Mouse (Mus musculus) neural tube, embryonic 11.5 days (tissue): ENCODE measurements at regions not wholly inside any gene's neighbourhood (a gene's known extent, or its start where the extent isn't known, plus 50 kb on each side); places are given as distances from the start of the nearest gene placed in this dataset.
"Not testable (repeated sequence)": the region's sequence is repeated elsewhere in the genome, so short reads cannot be mapped to it uniquely, and the experiment has no call there.

Experiments used
- ATAC-seq: fragments of 200-750 bp; cut with Nextera tagmentation; 2 replicates; pipeline ENCODE4 v1.8.0; 2017; ENCODE audit warnings: moderate number of reproducible peaks, mild to moderate bottlenecking, moderate TSS enrichment, moderate library complexity; ENCODE audit not compliant: insufficient read depth, low FRiP score, low TSS enrichment
- DNase-seq: peaks from one replicate; pipeline ENCODE4 v3.0.0-alpha.2; 2015; ENCODE audit warnings: low spot score
- H3K27ac ChIP-seq: fragments of 300-500 bp; sonication (generic); 2 replicates; pipeline ENCODE4 v1.5.1; 2014; ENCODE audit warnings: low read depth, mild to moderate bottlenecking, low read length
- H3K27me3 ChIP-seq: fragments of 300-500 bp; sonication (generic); 2 replicates; pipeline ENCODE4 v1.6.1; 2014; ENCODE audit warnings: mild to moderate bottlenecking, low read length, mixed read lengths; ENCODE audit not compliant: control insufficient read depth, insufficient read depth
- H3K36me3 ChIP-seq: fragments of 300-500 bp; sonication (generic); 2 replicates; pipeline ENCODE4 v1.6.1; 2014; ENCODE audit warnings: mild to moderate bottlenecking, low read length, moderate library complexity, mixed read lengths; ENCODE audit not compliant: control insufficient read depth, insufficient read depth
- H3K4me1 ChIP-seq: fragments of 300-500 bp; sonication (generic); 2 replicates; pipeline ENCODE4 v1.6.1; 2014; ENCODE audit warnings: low read length, mixed read lengths; ENCODE audit not compliant: control insufficient read depth, insufficient read depth
- H3K4me2 ChIP-seq: fragments of 300-500 bp; sonication (generic); 2 replicates; pipeline ENCODE4 v1.6.1; 2014; ENCODE audit warnings: low read depth, mild to moderate bottlenecking, moderate library complexity
- H3K4me3 ChIP-seq: fragments of 300-500 bp; sonication (generic); 2 replicates; pipeline ENCODE4 v1.5.1; 2014; ENCODE audit warnings: low read depth, low read length
- H3K9ac ChIP-seq: fragments of 300-500 bp; sonication (generic); 2 replicates; pipeline ENCODE4 v1.6.1; 2014; ENCODE audit warnings: mild to moderate bottlenecking, low read length
- H3K9me3 ChIP-seq: fragments of 300-500 bp; sonication (generic); 2 replicates; pipeline ENCODE4 v1.6.1; 2016; ENCODE audit warnings: low read length; ENCODE audit not compliant: control insufficient read depth
- WGBS: fragments of 180-500 bp; shearing (Covaris S2); extraction: QIAGEN DNeasy Blood & Tissue Kit; methylation state at CpG from one replicate; pipeline ENCODE4 v1.1.7; 2014; 5-methylcytosine and 5-hydroxymethylcytosine counted together

DNA sequence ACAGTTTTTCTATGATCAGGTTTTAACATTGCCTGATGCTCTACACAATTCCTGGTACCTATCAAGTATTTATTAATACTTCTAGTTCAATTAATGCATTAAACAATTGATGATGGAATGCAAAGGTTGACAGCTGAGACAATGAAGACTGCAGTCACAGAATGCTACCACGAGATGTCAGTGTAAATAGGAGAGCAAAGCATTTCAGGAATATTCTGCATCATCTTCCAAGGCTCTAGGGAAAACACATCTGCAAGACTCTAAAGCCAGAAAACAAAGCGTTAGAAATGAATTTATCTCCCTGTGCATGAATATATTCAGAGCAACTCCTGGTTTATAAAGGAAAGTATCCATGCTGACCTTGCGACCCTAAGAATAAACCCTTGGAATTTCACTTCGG, 210.6 kb downstream of the Trib2 start:
- H3K36me3 ChIP-seq = no peaks in the 10 kb centered on the region
- H3K4me2 ChIP-seq = no peak overlapping the region
- H3K9ac ChIP-seq = no peak overlapping the region
- 75% methylated on average over 4 of the region's 4 CpGs for WGBS
- ATAC-seq = no peak
- no peaks in the 10 kb centered on the region for H3K27me3 ChIP-seq
- no peak overlapping the region for H3K27ac ChIP-seq
- no peaks in the 10 kb centered on the region for H3K4me1 ChIP-seq
- H3K4me3 ChIP-seq = no peak overlapping the region
- no peaks in the 10 kb centered on the region for H3K9me3 ChIP-seq
- no peak for DNase-seq

DNA sequence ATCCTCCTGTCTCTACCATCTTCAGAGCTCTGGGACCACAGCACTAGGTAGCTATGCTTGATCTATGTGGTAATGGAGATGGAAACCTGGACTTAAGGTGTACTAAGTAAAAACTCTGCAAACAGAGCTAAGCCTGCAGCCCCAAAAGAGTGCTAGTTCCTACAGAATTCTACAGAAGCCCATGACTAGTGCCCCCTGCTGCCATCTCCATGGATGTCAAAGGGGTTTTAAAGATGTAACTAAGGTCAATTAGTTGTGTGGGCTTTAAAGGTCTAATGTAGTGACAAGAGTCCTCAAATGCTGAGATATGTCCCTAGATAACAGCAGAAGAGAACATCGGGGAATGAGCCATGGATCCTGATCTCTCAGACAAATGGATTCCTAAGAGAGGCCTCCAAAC, 212.1 kb downstream of the Trib2 start:
- Histone ChIP-seq H3K36me3 (no peaks in the 10 kb centered on the region), H3K27me3 (no peaks in the 10 kb centered on the region), H3K4me2 (no peak overlapping the region), H3K9ac (no peak overlapping the region), H3K9me3 (no peaks in the 10 kb centered on the region), H3K27ac (no peak overlapping the region), H3K4me1 (no peaks in the 10 kb centered on the region), H3K4me3 (no peak overlapping the region)
- ATAC-seq (no peak), DNase-seq (no peak)
- 86% methylated on average over 1 of the region's 1 CpGs for WGBS

DNA sequence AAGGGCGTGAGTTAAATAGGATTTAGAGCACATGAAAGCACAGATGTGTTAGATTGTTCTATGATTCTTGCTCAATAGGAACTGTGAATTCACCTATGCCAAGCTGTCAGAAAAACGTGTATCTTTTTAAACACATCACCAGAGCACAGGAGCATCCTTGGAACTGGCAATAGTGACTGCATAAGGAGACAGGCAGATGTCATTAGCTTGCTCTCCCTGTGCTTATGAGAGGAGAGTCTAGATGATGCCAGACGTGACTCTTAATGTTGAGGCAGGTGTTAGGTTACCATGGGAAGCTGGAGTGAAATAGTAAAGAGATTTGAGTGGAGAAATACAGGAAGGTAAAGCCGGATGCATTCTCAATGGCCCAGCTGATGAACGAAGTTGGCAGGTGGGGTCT, 212.8 kb downstream of the Trib2 start:
- DNase-seq (no peak), ATAC-seq (no peak)
- H3K36me3 ChIP-seq = no peaks in the 10 kb centered on the region
- no peak overlapping the region for H3K27ac ChIP-seq
- H3K27me3 ChIP-seq = no peaks in the 10 kb centered on the region
- H3K4me1 ChIP-seq = no peaks in the 10 kb centered on the region
- WGBS = 68% methylated on average over 5 of the region's 5 CpGs
- H3K4me3 ChIP-seq = no peak overlapping the region
- H3K9me3 ChIP-seq = no peaks in the 10 kb centered on the region
- no peak overlapping the region for H3K9ac ChIP-seq
- no peak overlapping the region for H3K4me2 ChIP-seq

DNA sequence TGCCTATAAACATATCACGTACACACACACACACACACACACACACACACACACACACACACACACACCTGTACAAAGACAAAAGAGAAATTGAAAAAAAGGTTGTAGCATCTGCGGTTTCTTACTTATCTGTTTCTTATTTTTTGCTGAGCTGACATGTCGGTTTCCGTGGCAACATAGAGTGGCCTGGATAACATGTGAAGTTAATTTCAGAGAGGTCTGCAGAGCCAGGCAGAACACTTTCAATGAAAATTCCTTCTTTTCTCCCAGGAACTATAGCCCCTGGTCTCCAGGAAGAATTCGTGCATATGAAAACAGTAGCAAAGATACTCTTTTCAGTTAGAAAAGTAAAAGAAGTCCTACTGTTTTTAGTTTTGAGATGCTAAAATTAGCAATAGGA, 213.4 kb downstream of the Trib2 start:
- DNase-seq = peak; percentile 27
- no peaks in the 10 kb centered on the region for H3K27me3 ChIP-seq
- H3K9me3 ChIP-seq = no peaks in the 10 kb centered on the region
- H3K36me3 ChIP-seq = no peaks in the 10 kb centered on the region
- no peak overlapping the region for H3K4me2 ChIP-seq
- H3K4me1 ChIP-seq = no peaks in the 10 kb centered on the region
- H3K27ac ChIP-seq = no peak overlapping the region
- H3K4me3 ChIP-seq = no peak overlapping the region
- 70% methylated on average over 5 of the region's 5 CpGs for WGBS
- no peak overlapping the region for H3K9ac ChIP-seq
- ATAC-seq = no peak

DNA sequence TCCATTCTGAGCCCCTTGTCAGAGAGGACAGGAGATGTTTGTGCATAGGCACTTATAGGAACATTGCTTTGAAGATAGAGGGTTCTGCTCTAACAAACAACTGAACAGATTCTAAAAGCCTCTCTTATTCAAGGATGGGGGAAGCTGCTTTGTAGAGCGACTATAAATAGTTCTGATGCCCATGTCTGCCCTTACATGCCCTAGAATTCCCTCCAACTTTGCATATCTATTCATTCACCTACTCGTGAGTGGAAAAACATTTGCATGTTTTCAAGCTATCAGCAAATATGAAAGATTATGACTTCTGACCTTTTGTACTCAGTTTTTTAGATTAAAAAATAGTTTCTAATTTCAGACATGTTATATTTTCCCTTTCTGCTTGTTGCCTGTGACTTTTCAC, 222.0 kb downstream of the Trib2 start:
- Histone ChIP-seq H3K27ac (no peak overlapping the region), H3K36me3 (no peaks in the 10 kb centered on the region), H3K27me3 (no peaks in the 10 kb centered on the region), H3K4me1 (no peaks in the 10 kb centered on the region), H3K4me2 (no peak overlapping the region), H3K9me3 (no peaks in the 10 kb centered on the region), H3K9ac (no peak overlapping the region), H3K4me3 (no peak overlapping the region)
- no peak for ATAC-seq
- no peak for DNase-seq
- WGBS = 75% methylated on average over 2 of the region's 2 CpGs

DNA sequence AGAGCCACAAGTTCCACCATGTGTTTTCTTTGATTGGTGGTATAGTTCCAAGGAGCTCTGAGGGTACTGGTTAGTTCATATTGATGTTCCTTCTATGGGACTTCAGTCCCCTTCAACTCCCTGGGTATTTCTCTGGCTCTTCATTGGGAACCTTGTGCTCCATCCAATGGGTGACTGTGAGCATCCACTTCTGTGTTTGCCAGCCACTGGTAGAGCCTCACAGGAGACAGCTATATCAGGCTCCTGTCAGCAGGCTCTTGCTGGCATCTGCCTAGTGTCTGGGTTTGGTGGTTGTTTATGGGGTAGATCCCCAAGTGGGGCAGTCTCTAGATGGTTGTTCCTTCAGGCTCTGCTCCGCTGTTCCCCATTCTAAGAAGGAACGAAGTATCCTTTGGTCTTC, 228.9 kb downstream of the Trib2 start:
- 89% methylated on average over 2 of the region's 2 CpGs for WGBS
- H3K9ac ChIP-seq, H3K27ac ChIP-seq, H3K4me1 ChIP-seq, H3K4me2 ChIP-seq, DNase-seq, H3K9me3 ChIP-seq, H3K4me3 ChIP-seq, ATAC-seq, H3K36me3 ChIP-seq, H3K27me3 ChIP-seq: not testable (repeated sequence)

DNA sequence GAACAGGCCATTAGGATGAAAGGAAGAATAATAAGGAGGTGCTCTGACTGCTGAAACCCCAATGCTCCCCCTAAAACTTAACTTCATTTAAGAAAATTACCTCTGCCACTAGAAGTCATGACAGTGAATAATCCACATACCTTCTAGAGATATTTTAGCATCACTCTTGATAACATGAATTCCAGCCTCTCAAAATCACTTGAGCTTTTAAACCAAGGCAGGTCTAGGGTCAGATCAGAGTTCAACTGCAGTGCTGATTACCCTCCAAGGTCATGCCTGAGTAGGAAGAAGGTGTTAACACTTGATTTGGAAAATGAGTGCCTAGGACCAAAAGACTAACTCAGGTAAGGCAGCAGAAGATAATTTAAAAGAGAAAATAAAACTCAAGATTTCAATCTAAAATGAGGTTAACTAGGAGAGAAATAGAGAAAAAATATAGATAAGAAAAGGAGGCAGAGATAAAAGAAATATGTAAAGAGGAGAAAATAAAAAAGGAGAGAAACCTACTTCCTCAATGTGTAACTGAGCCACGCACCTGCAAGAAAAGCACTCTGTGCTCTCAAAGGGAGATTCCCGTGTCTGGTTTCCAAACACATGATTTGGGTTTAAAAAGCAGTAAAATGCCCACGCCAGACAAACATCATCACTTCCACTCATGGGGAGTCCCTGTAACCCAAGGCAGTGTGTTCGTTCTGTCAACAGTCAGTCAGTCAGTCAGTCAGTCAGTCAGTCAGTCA, 229.8 kb downstream of the Trib2 start:
- DNase-seq (no peak), ATAC-seq (no peak)
- no peak overlapping the region for H3K4me3 ChIP-seq
- H3K27ac ChIP-seq = no peak overlapping the region
- 88% methylated on average over 4 of the region's 4 CpGs for WGBS
- no peak overlapping the region for H3K4me2 ChIP-seq
- H3K9me3 ChIP-seq = no peaks in the 10 kb centered on the region
- no peaks in the 10 kb centered on the region for H3K4me1 ChIP-seq
- no peaks in the 10 kb centered on the region for H3K27me3 ChIP-seq
- no peaks in the 10 kb centered on the region for H3K36me3 ChIP-seq
- no peak overlapping the region for H3K9ac ChIP-seq

DNA sequence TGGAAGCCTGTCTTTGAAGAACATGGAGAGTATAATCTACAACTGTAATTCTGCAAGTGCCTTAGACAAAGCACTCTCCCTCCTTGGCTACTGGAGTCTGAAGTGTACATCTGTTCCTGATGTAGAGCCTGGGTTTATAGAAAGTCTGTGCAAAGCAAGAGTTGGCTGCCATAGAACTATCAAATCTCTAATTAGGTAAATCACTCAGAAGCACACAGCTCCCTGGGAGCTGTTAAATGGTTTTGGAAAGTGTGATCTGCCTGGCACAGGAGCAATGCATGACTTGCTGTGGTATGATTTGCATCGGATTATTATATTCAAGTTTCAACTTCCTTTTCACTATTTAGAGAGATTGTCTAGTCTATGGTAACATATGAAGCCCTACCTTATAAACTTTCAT, 230.9 kb downstream of the Trib2 start:
- H3K4me1 ChIP-seq = no peaks in the 10 kb centered on the region
- no peaks in the 10 kb centered on the region for H3K9me3 ChIP-seq
- no peak overlapping the region for H3K4me3 ChIP-seq
- ATAC-seq = no peak
- no peaks in the 10 kb centered on the region for H3K27me3 ChIP-seq
- 100% methylated on average over 1 of the region's 1 CpGs for WGBS
- no peak overlapping the region for H3K27ac ChIP-seq
- H3K9ac ChIP-seq = no peak overlapping the region
- no peak for DNase-seq
- no peak overlapping the region for H3K4me2 ChIP-seq
- H3K36me3 ChIP-seq = no peaks in the 10 kb centered on the region

DNA sequence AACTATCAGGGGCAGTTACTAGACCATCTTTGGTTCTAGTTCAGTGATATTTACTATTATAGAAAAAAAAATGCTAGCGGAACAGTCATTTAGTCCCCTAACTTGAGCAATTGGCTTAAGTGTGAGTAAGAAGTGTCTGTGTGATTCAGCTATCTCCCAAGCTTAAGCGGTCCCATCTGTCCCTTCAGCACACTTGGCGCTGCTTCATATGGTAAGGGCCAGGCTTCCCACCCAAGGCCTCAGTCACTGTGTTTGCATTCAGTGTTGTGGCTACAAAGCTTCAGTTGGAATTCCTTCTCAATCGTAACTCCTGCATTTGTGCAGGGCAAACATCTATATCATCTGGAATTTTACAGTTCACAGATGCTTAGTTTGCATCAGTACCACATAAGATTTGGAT, 232.0 kb downstream of the Trib2 start:
- Histone ChIP-seq H3K9ac (no peak overlapping the region), H3K27ac (no peak overlapping the region), H3K36me3 (no peaks in the 10 kb centered on the region), H3K4me2 (no peak overlapping the region), H3K4me1 (no peaks in the 10 kb centered on the region), H3K9me3 (no peaks in the 10 kb centered on the region), H3K4me3 (no peak overlapping the region), H3K27me3 (no peaks in the 10 kb centered on the region)
- ATAC-seq = no peak
- no peak for DNase-seq
- 94% methylated on average over 4 of the region's 4 CpGs for WGBS
